Mouse (Mus musculus) erythroblast, adult 5-6 weeks (primary cell): ENCODE data around the gene Nacad. TPM values are rescaled to one million over a fixed set of nuclear protein-coding genes. Genes with fewer than 3 reads are reported as not detected.

ENCODE experiments used
- ATAC-seq: replicated peaks from 2 replicates; pipeline ENCODE4 v1.8.0; 2016; ENCODE audit warnings: moderate number of reproducible peaks, mild to moderate bottlenecking, moderate TSS enrichment, inconsistent platforms; ENCODE audit not compliant: poor library complexity, low FRiP score, severe bottlenecking
- total RNA-seq, 2 experiments: library from RNA; stranded (forward) in 1 of 2; stranded (reverse) in 1 of 2; fragments of 150-400 nt in 1 of 2; fragments of 200-764, 138-1000 nt in 1 of 2; gene quantifications; 2 replicates each; pipeline versions ENCODE4 v1.2.3 to v1.2.4; 2015 to 2017; ENCODE audit warnings: low replicate concordance in 2 of 2

Gene Nacad
- total RNA-seq, 2 experiments from 2014 or later, result 0.19 TPM; not detected in 1

DNA sequence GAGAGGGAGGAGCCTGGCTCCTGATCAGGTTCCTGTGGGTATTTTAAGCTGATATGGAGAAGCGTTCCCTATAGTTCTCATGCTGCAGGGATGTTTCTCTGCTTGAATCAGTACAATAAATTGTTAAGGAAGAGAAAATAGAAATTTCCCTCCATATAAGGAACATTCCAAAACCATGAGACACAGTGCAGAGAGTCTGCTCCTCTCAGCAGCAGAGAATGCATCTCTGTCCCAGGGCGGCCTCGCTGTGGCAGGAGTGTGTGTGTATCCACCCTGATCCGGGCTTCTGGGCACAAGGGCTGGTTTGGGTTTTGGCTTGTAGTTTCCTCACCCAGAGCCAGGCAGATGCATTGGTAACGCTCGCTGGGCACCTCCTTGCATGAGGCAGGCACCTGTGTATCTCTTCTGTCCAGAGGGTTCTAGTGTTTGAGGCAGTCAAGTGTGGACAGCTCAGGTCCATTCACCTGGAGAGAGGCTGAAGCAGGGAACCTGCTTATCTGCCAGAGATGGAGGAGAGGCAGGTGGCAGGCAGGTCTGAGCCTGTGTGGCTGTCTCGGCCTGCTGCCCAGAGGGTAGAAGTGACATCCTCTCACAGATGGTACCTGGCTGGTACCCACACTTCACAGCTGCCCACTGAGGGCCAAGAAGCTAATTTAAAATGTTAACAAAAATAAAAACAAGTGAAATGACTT lies 18.5 kb downstream of the Nacad start:
- ATAC-seq, result no peak

DNA sequence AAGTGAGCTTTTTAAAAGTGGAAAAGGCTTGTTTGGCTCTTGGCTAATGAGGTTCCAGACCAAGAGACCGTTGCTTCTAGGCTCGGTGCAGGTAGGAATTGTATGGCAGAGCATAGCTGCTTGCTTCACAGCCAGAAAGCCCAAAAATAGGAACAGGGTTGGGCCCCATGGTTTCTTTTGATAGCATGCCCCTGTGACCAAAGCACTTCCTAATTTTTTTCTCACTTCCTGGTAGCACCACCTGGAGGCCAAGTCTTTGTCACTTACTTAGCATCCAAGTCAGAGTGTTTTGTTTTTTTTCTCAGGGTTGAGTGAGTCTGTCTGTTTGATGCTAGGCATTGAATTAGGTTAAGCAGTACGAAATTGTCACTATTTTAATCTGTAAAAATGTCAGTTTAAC lies 19.2 kb downstream of the Nacad start:
- ATAC-seq, result no peak

DNA sequence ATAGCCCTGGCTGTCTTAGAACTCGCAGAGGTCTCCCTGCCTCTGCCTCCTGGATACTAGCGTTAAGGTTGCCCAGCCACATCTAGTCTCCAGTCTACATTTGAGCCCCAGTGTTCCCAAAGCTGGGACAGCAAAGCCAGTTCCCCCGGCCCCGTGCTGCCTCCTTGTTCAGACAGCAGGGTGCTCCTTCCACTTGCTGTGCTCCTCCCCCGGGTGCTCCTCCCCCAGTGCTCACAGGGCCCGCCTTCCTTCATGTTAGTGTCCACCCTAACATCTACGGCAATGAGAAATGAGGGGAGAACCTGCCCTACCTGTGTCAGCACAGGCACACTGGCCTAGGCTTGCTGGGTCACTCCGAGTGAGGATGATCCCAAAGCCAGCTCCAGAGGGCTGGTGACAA lies 20.1 kb downstream of the Nacad start:
- ATAC-seq, result 0 out of 2 replicates have a peak, but pooled peaks have one; percentile 27

DNA sequence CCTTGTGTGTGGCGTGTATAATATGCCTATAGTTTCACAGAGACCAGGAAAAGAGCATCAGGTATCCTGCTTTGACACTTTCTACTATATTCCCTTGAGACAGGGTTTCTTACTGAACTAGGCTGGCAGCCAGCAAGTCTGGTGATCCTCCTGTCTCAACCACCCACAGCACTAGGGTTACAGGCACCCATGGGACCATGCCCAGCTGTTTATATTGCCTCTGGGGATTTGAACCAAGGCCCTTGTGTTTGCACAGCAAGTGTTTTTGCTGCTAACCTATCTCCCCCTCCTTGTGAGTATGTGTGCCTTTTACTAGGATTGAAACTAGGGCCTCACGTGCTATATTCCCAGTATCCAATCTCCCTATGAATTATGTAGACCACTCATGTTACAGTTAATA lies 24.3 kb downstream of the Nacad start:
- ATAC-seq, result no peak

DNA sequence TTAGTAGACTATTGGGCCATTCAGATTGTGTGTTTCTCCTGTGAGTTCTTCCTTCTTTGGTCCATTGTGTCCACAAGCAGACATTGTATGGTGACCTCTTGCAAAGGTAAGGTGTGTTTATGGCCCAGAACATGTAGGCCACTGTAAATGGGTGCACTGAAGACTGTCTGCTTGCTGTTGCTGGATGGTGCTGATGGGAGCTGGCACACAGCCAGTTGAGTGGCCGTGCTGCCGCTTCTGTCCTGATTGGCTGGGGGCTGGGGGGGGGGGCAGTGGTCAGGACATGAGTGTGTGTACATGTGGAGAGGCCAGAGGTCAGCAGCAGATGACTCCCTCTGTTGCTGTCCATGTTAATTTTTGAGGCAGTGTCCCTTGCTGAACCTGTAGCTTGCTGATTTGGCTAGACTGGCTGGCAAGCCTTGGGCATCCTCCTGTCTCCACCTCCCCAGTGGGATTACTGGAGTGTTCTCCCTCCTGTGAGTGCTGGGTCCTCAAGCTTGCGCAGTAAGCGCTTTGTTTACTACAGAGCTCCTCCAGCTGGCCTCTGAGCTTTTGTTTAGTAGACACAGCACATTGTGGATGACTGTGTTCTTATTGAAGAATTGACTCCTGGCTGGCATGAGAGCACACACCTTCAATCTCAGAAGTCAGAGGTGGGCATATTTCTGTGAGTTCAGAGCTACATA lies 25.6 kb downstream of the Nacad start:
- ATAC-seq, result no peak

DNA sequence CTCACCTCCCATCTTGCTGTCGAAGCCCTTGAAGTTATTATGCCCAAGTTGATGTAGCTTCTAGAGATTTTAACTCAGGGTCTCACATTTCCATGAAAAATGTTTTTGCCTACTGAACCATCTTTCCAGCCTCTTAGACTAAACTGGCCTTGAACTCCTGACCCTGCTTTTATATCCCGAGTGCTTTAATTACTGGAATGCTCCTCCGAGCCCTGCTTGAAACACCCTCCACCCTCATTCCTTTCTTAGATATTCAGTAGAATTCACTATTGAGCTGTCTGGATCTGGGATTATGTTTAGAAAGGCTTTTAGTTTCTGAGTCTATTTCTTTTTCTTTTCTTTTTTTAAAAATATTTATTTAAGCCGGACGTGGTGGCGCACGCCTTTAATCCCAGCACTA lies 26.5 kb downstream of the Nacad start:
- no peak for ATAC-seq

DNA sequence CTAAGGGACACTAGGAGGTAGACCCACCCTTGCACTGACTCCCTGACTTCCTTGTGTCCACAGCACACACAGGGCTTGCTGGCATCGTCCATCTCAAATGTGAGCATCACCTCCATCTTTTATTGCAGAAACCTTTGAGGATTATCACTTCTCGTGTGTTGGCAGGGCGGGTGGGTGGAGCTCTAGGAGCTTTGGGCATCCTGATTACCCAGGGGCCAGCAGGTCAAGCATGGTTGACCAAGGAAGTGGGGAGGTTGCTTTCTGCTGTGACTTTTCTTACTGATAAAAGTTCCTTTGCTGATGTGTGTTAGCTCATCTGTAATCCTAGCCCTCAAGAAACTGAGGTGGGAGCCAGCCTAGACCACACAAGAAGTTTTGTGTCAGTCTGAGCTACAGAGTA lies 29.7 kb downstream of the Nacad start:
- no peak for ATAC-seq

DNA sequence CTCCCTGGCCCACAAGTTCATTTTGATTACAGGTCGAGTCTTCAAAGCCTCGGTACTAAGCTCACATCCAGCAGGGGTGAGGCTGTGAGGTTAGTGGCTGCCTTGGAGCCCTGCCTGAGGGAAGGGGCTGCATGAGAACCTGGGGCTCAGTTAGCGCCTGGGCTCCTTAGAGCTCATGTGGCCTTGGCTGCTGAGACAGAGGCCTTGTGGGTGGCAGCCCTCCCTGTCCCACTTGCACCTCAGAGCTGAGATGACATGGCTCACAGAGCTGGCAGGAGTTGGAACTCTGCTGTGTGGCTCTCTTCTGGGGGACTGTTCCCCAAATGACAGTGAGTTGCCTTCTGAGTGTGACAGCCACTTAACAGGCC lies 36.5 kb downstream of the Nacad start:
- no peak for ATAC-seq

DNA sequence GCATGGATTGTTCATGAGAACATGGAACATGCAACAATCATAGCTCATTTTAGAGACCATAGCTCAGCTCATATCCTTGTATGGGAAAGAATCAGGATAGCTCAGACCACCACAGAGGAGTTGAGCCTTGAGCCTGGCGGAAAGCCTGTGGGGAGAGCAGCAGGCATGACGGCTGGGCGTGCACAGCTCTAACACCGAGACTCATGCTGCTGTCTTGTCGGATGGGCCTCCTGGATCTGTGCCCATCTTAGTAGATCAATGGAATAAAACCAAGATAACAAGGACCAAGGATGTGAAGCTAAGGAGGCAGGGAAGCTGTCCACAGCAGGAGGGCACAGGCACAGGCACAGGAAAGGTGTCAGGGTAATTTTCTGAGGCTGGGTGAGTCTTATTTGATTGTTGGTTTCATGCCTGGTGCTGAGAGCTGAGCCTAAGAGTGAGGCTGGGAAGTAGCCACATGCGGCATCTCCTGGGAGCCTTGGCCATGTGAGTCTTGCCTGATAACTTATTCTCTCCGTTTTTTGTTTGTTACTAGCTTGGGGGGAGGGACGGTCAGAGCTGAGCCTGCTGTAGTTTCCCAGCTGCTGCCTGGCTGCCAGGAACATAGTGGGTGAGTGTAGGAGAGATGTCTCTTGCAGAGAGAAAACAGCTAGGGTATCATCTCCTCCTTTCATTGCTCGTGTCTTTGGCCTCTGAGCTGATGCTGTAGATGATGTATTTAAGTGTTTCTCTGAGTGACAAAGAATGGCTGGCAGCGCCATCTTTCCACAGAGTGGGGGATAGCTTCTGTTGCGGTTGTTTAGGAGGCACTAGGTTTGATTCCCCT lies 37.1 kb downstream of the Nacad start:
- ATAC-seq, result peak; percentile 33; the same call in 1 of the 2 replicates

DNA sequence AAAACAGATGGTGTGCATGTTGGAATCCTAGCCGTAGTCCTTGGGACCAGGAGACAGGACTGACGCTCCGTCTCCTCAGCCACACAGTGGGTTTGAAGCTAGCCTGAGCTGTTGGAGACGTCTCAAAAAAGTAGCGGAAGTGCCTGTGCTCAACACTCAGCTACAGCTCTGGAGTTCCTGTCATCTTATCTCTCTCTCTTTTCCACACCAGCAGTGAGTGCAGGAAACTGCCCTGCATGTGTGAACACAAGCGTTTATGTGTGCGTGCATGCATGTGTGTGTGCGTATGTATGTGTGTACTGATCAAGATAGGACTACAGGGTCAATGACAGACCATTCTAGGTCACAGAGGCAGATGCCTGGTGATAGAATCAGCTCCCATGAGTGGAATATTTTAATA lies 37.9 kb downstream of the Nacad start:
- ATAC-seq, result 0 out of 2 replicates have a peak, but pooled peaks have one; percentile 29

DNA sequence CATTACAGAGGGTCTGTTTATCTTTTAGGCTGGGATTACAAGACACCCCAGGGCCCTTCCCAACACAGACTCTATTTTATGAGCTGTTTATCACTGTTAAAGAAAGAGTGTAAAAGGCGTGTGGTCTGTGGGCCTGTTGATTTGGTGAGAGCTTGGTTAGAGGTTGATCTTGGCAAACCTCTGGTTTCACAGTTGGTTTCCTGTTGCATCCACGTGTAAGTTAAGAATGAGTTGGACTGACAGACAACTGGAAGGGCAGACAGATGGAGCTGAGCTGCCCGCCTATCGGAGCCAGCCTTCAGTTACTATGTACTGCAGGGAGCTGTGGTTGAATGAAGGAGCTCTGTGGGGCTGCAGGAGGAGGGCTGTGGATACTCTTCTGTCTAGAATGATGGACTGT lies 39.4 kb downstream of the Nacad start:
- ATAC-seq, result no peak

DNA sequence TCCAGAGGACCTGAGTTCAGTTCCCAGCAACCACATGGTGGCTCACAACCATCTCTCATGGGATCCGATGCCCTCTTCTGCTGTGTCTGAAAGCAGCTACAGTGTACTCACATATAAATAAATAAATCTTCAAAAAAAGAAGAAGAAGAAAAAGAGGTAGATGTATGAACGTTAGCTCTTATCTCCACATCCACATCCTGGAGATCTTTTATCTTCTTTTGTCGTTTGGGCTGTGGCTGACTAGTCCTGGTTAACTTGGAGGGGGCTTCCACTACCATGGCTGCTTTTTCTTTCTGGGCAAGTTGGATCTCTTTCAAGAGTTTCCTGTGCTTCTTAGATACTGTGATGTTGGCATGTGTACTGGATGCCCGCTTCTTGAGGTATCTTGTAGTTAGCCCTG lies 42.7 kb downstream of the Nacad start:
- ATAC-seq, result no peak

DNA sequence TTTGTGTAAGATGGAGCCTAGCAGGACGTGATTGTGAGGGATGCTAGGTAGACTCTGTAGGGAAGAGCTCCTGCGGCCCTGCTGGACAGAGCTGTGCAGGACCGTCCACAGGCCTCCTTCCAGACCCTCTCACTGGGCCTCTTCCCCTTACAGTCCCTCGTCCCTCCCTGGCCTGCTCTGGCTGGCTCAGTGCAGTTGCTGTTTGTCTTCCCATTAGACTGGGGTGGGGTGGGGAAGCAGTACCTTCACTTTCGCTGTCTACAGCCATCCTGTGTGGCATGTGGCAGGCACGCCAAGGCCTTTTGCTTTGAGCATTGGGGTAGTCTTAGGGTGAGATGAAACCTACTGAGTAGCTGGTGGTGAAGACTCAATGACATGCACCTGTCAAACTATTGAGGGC lies 43.5 kb downstream of the Nacad start:
- 0 out of 2 replicates have a peak, but pooled peaks have one; percentile 34 for ATAC-seq

DNA sequence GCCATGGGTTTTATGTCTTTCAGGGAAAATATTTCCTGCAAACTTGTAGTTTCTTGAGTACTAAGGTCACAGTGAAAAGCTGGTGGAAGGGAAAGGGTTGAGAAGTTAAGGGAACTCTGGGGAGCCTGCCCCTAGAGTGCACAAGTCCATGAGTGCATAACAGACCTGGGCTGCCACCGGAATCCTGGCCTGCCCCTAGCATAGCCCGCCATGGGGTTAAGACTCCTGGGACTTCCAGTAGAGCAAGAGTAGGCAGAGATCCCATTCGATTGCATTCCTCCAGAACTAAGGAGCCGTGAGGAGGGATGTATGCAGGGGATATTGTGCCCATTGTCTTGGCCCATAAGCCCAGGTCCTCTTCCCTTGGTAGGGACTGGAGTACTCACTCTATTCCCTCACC lies 44.4 kb downstream of the Nacad start:
- no peak for ATAC-seq

DNA sequence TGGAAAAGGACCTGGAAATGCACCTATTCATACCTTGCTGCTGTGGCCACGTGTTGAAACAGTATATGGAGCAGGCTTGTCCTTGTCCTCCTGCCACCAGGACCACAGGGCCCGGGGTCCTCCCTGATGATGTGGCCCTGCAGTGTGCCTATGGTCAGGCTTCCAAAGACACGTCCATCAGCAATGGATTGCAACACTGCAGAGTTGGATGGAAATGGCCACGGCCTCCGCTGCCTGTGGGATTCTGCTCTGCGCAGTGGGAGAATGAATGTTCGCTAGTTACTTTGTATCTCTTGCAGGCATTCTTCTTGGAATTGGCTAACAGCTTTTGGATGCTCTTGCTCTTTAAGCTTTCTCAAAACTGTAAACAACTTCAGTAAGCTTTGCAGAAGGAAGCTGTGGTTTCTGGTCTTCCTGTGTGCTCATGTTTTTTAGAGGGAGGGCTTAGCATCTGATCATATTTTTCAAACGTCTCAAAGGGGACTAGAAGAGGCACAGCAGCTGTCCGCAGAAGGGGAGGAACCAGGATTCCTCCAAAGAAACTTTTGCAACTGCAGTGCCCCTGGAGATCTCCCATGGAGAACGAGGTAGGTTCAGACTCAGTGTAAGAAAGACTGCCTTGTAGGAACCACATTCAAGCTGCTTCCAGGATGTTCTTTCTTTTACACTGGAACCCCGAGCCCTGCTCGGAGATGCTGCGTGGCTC lies 45.0 kb downstream of the Nacad start:
- ATAC-seq, result no peak

DNA sequence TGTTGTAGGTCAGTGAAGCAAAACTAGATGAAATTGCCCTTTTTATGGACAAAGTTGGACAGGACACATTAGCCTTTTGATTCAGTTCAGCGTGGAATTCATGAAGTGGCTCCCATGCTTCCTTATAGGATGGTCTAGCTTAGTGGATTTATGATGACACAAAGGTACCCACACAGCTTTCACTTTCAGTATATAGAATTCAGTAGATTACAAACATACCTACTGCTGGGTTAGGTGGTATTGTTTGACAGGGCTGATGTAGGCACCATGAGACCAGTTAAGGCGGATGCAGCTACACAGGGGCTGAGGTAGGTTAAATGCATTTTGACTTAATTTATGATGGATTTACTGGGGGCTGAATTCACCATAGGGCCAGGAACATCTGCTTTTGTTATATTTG lies 45.9 kb downstream of the Nacad start:
- no peak for ATAC-seq

DNA sequence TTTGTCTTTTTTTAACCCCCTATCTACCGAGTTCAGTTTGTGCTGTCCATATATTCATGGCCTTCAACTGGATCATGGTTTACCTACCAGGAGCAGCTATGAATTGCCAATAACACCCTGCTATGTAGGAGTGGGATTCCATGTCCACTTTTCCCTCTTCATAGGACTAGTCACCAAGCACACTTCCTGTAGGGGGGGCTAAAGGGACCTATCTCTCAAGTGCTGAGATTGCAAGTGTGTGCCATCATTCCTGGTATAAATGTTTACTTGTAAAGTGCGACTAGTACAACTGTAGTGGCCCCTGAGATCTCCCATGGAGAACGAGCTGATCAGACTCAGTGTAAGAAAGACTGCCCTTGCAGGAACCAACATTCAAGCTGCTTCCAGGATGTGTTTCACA lies 47.6 kb downstream of the Nacad start:
- ATAC-seq, result no peak

DNA sequence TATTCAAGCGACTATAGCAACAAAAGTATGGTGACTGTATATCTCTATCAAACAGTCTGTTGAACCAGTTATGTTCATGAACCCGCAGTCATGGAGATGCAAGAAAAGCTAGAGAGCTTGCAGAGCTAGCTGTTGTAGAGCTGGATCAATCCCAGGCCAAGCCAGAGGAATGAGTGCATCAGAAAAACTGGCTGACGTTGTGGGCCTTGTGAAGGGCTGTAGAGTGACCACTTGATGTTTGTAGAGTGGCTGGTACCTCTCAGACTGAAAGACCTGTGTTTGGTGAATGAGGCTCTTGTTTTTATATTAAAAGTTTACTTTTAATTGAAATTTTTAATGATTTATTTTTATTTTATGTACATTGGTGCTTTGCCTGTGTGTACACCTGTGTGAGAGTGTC lies 55.7 kb downstream of the Nacad start:
- ATAC-seq, result no peak

DNA sequence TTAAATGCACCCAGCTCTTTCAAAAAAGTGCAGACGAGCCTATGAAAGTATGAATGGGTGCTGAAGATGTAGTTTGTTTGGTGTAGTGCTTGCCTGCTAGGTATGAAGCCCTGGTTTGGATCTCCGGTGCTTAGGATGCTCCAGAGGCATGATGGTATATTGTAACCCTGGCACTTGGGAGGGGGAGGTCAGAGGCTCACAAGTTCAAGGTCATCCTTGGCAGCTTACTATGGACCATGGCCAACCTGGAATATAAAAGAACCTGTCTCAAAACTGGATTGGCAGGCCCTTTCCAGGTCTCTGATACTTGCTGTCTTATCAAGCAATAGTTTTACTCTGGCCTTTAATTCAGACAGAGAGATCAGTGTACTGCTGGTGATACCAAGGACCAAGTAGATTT lies 56.1 kb downstream of the Nacad start:
- ATAC-seq, result no peak
